Mouse (Mus musculus) neural tube, embryonic 15.5 days (tissue): ENCODE data around the gene Vps9d1. TPM values are rescaled to one million over a fixed set of nuclear protein-coding genes. Genes with fewer than 3 reads are reported as not detected.

Experiments
- ATAC-seq: fragments of 200-750 bp; cut with Nextera tagmentation; 2 replicates; pipeline ENCODE4 v1.8.0; 2017; ENCODE audit warnings: mild to moderate bottlenecking, moderate TSS enrichment, moderate library complexity; ENCODE audit not compliant: low FRiP score
- H3K27ac ChIP-seq: fragments of 300-500 bp; sonication (generic); replicated peaks from 2 replicates; pipeline ENCODE4 v1.5.1; 2015; ENCODE audit warnings: mild to moderate bottlenecking, inconsistent platforms
- H3K27me3 ChIP-seq: fragments of 300-500 bp; sonication (generic); replicated peaks from 2 replicates; pipeline ENCODE4 v1.6.1; 2015; ENCODE audit warnings: inconsistent platforms
- H3K36me3 ChIP-seq: fragments of 300-500 bp; sonication (generic); 2 replicates; pipeline ENCODE4 v1.6.1; 2015; ENCODE audit warnings: inconsistent platforms
- H3K4me1 ChIP-seq: fragments of 300-500 bp; sonication (generic); 2 replicates; pipeline ENCODE4 v1.6.1; 2015; ENCODE audit warnings: inconsistent platforms
- H3K4me2 ChIP-seq: fragments of 300-500 bp; sonication (generic); 2 replicates; pipeline ENCODE4 v1.6.1; 2015; ENCODE audit warnings: inconsistent platforms, mild to moderate bottlenecking, moderate library complexity
- H3K4me3 ChIP-seq: fragments of 300-500 bp; sonication (generic); replicated peaks from 2 replicates; pipeline ENCODE4 v1.5.1; 2015; ENCODE audit warnings: mild to moderate bottlenecking, inconsistent platforms
- H3K9ac ChIP-seq: fragments of 300-500 bp; sonication (generic); replicated peaks from 2 replicates; pipeline ENCODE4 v1.6.1; 2015; ENCODE audit warnings: mild to moderate bottlenecking, inconsistent platforms
- H3K9me3 ChIP-seq: fragments of 300-500 bp; sonication (generic); replicated peaks from 2 replicates; pipeline ENCODE4 v1.6.1; 2016; ENCODE audit warnings: inconsistent platforms
- WGBS: fragments of 180-500 bp; shearing (Covaris S2); methylation state at CpG from one replicate; pipeline ENCODE4 v1.1.7; 2015; ENCODE audit warnings: mixed read lengths; 5-methylcytosine and 5-hydroxymethylcytosine counted together
- polyA plus RNA-seq: library from polyadenylated mRNA; unstranded; fragments of >200 nt; fragmentation: Nextera tagmentation; extraction: Ambion mirVana; gene quantifications from 2 replicates; pipeline ENCODE4 v1.2.1, GENCODE M21; 2015

Vps9d1 gene
- polyA plus RNA-seq, 1 experiment from 2014 or later = 61.5 TPM

GRCm38 (mm10) chr8:123250940-123251339, 3.2 kb downstream of the Vps9d1 start:
- Histone ChIP-seq H3K27me3 (no peaks in the 10 kb centered on the region), H3K4me3 (no peak overlapping the region), H3K27ac (no peak overlapping the region), H3K4me1 (peaks cover 31% of the 10 kb centered on the region), H3K9me3 (no peaks in the 10 kb centered on the region), H3K4me2 (no peak overlapping the region), H3K9ac (no peak overlapping the region), H3K36me3 (peaks cover 64% of the 10 kb centered on the region)
- 96% methylated on average over 5 of the region's 5 CpGs for WGBS
- no peak for ATAC-seq

GRCm38 (mm10) chr8:123248596-123248995, 5.6 kb downstream of the Vps9d1 start:
- H3K4me2 ChIP-seq = no peak overlapping the region
- 93% methylated on average over 8 of the region's 8 CpGs for WGBS
- no peak overlapping the region for H3K27ac ChIP-seq
- H3K9ac ChIP-seq = no peak overlapping the region
- H3K36me3 ChIP-seq = peaks cover 83% of the 10 kb centered on the region
- no peak for ATAC-seq
- no peaks in the 10 kb centered on the region for H3K27me3 ChIP-seq
- peaks cover 18% of the 10 kb centered on the region for H3K4me1 ChIP-seq
- H3K9me3 ChIP-seq = no peaks in the 10 kb centered on the region
- H3K4me3 ChIP-seq = no peak overlapping the region

- 94% methylated on average over 6 of the region's 6 CpGs for WGBS
- H3K4me3 ChIP-seq = no peak overlapping the region
- H3K4me1 ChIP-seq = peaks cover 11% of the 10 kb centered on the region
- H3K4me2 ChIP-seq = no peak overlapping the region
- ATAC-seq = no peak
- H3K27me3 ChIP-seq = no peaks in the 10 kb centered on the region
- H3K36me3 ChIP-seq = peaks cover 91% of the 10 kb centered on the region
- no peak overlapping the region for H3K27ac ChIP-seq
- H3K9ac ChIP-seq = no peak overlapping the region
- H3K9me3 ChIP-seq = no peaks in the 10 kb centered on the region
These were observed 6.4 kb downstream of the Vps9d1 start for GRCm38 (mm10) chr8:123247748-123248147.

GRCm38 (mm10) chr8:123245543-123245942, 8.6 kb downstream of the Vps9d1 start:
- Histone ChIP-seq H3K4me2 (no peak overlapping the region), H3K36me3 (peaks cover 90% of the 10 kb centered on the region), H3K4me1 (no peaks in the 10 kb centered on the region), H3K27ac (no peak overlapping the region), H3K4me3 (no peak overlapping the region), H3K9ac (no peak overlapping the region), H3K9me3 (no peaks in the 10 kb centered on the region), H3K27me3 (no peaks in the 10 kb centered on the region)
- 92% methylated on average over 12 of the region's 12 CpGs for WGBS
- ATAC-seq = no peak

GRCm38 (mm10) chr8:123244382-123244781, 9.8 kb downstream of the Vps9d1 start:
- Histone ChIP-seq H3K36me3 (peaks cover 78% of the 10 kb centered on the region), H3K9me3 (no peaks in the 10 kb centered on the region), H3K27me3 (no peaks in the 10 kb centered on the region), H3K4me2 (no peak overlapping the region), H3K27ac (no peak overlapping the region), H3K4me1 (no peaks in the 10 kb centered on the region), H3K4me3 (no peak overlapping the region), H3K9ac (no peak overlapping the region)
- WGBS = 88% methylated on average over 4 of the region's 4 CpGs
- no peak for ATAC-seq

- H3K9me3 ChIP-seq = no peaks in the 10 kb centered on the region
- no peaks in the 10 kb centered on the region for H3K27me3 ChIP-seq
- H3K27ac ChIP-seq = no peak overlapping the region
- H3K9ac ChIP-seq = no peak overlapping the region
- 69% methylated on average over 11 of the region's 11 CpGs for WGBS
- 0 out of 2 replicates have a peak, but pooled peaks have one; percentile 8 for ATAC-seq
- no peaks in the 10 kb centered on the region for H3K4me1 ChIP-seq
- peaks cover 65% of the 10 kb centered on the region for H3K36me3 ChIP-seq
- H3K4me2 ChIP-seq = no peak overlapping the region
- H3K4me3 ChIP-seq = no peak overlapping the region
These were observed 11.1 kb downstream of the Vps9d1 start for GRCm38 (mm10) chr8:123243053-123243452.

GRCm38 (mm10) chr8:123242107-123242923, 11.8 kb downstream of the Vps9d1 start:
- 85% methylated on average over 7 of the region's 7 CpGs for WGBS
- H3K4me1 ChIP-seq = no peaks in the 10 kb centered on the region
- H3K36me3 ChIP-seq = peaks cover 58% of the 10 kb centered on the region
- no peak overlapping the region for H3K9ac ChIP-seq
- H3K27me3 ChIP-seq = no peaks in the 10 kb centered on the region
- no peaks in the 10 kb centered on the region for H3K9me3 ChIP-seq
- H3K27ac ChIP-seq = no peak overlapping the region
- no peak for ATAC-seq
- no peak overlapping the region for H3K4me3 ChIP-seq
- H3K4me2 ChIP-seq = no peak overlapping the region

- Histone ChIP-seq H3K9ac (no peak overlapping the region), H3K4me2 (no peak overlapping the region), H3K9me3 (no peaks in the 10 kb centered on the region), H3K4me1 (peaks cover 22% of the 10 kb centered on the region), H3K4me3 (no peak overlapping the region), H3K36me3 (peaks cover 28% of the 10 kb centered on the region), H3K27ac (no peak overlapping the region), H3K27me3 (peaks cover 13% of the 10 kb centered on the region; the same call in 1 of the 2 replicates)
- ATAC-seq = no peak
- 81% methylated on average over 10 of the region's 10 CpGs for WGBS
These were observed 14.8 kb downstream of the Vps9d1 start for GRCm38 (mm10) chr8:123239398-123239797.

GRCm38 (mm10) chr8:123235520-123236497, 18.3 kb downstream of the Vps9d1 start, which contains the start of gene Spata2l:
Gene Spata2l (minus strand): TSS chr8:123236233.
- ATAC-seq = peak; percentile 88
- Histone ChIP-seq H3K27me3 (peaks cover 23% of the 10 kb centered on the region; the same call in 1 of the 2 replicates), H3K27ac (0 out of 2 replicates have a peak within 1 kb of the TSS, but pooled peaks have one; percentile 7), H3K4me3 (peak within 1 kb of the TSS; percentile 48), H3K4me1 (peaks cover 30% of the 10 kb centered on the region), H3K9ac (peak within 1 kb of the TSS; percentile 58), H3K9me3 (no peaks in the 10 kb centered on the region), H3K4me2 (peak within 1 kb of the TSS; percentile 83), H3K36me3 (no peaks in the 10 kb centered on the region)
- 2% methylated on average over 57 of the region's 57 CpGs for WGBS

GRCm38 (mm10) chr8:123234918-123235519, 19.1 kb downstream of the Vps9d1 start:
- ATAC-seq = 0 out of 2 replicates have a peak, but pooled peaks have one; percentile 11
- Histone ChIP-seq H3K27ac (no peak overlapping the region), H3K4me1 (peaks cover 30% of the 10 kb centered on the region), H3K4me2 (peak overlapping the region; percentile 83), H3K27me3 (peaks cover 23% of the 10 kb centered on the region; the same call in 1 of the 2 replicates), H3K36me3 (peaks cover 3% of the 10 kb centered on the region; the same call in 1 of the 2 replicates), H3K9me3 (no peaks in the 10 kb centered on the region), H3K9ac (peak overlapping the region; percentile 58), H3K4me3 (peak overlapping the region; percentile 48)
- WGBS = 33% methylated on average over 13 of the region's 13 CpGs

GRCm38 (mm10) chr8:123233760-123234159, 20.4 kb downstream of the Vps9d1 start:
- Histone ChIP-seq H3K9me3 (no peaks in the 10 kb centered on the region), H3K9ac (no peak overlapping the region), H3K4me1 (peaks cover 30% of the 10 kb centered on the region), H3K4me2 (no peak overlapping the region), H3K27me3 (peaks cover 23% of the 10 kb centered on the region; the same call in 1 of the 2 replicates), H3K27ac (no peak overlapping the region), H3K36me3 (peaks cover 12% of the 10 kb centered on the region), H3K4me3 (no peak overlapping the region)
- ATAC-seq = no peak
- 83% methylated on average over 11 of the region's 11 CpGs for WGBS
